Mouse (Mus musculus) cortical plate, adult 2 months (tissue): ENCODE measurements around the gene Cracr2b.

ENCODE experiments used
- CTCF ChIP-seq: fragments of 200-500 bp; IDR thresholded peaks from 2 replicates; pipeline ENCODE4 v1.5.1; 2011; ENCODE audit warnings: mild to moderate bottlenecking, control low read depth, low read length; ENCODE audit not compliant: insufficient read depth; ENCODE audit errors: extremely low read depth
- POLR2A ChIP-seq: fragments of 200-500 bp; IDR thresholded peaks from 2 replicates; pipeline ENCODE4 v1.6.1; 2011; ENCODE audit warnings: mild to moderate bottlenecking, low read length, control low read depth; ENCODE audit not compliant: insufficient read depth; ENCODE audit errors: extremely low read depth

GRCm38 (mm10) chr7:141485186-141485585 lies 24.3 kb downstream of the Cracr2b start:
- TF ChIP-seq CTCF (no peak), POLR2A (no peak)
